Mouse (Mus musculus): ENCODE data around the gene Prkn. TPM values are rescaled to one million over a fixed set of nuclear protein-coding genes. Genes with fewer than 3 reads are reported as not detected.

Gene Prkn
- polyA plus RNA-seq, 1 experiment from 2014 or later, result 2.8 TPM

DNA sequence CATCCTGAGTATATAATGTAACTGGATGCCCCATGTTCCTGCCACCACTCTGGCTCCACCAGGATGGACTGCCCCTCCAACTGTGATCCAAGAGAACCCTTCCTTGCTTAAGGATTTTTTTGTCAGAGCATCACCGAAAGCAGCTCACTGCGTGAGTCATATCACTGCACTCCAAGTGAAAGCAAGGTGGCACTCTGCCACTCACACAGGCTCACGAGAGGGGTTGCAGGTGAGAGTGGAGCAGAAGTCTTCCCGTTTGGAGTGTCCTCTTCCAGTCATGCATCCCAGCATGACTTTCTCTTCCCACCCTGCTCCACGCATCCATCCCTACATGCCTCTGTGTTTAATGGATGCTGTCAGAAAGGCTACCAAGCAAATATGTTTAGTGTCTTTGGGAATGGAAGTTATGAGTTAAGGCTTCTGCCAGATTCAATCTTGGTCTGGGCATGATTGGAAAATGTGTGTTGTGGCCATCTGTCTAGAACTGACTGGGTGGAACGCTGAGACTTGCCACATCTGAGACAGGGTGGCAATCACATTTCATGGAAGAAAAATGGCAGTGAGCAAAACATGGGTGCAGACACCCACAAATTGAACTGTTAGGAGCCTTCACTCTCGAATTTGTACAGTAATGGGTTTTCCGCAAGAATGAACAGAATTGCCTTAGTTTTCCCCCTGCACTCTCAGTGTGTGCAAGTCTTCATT, 778.9 kb downstream of the Prkn start:
- Histone ChIP-seq H3K4me1 (no peaks in the 10 kb centered on the region), H3K4me2 (replicated peaks) (no peak overlapping the region), H3K36me3 (no peaks in the 10 kb centered on the region), H3K27ac (replicated peaks) (no peak overlapping the region), H3K27me3 (no peaks in the 10 kb centered on the region), H3K4me3 (replicated peaks) (no peak overlapping the region), H3K9me3 (replicated peaks) (no peaks in the 10 kb centered on the region), H3K9ac (no peak overlapping the region)
- ATAC-seq (ENCODE audit: insufficient number of reproducible peaks, low FRiP score, low TSS enrichment, low read depth), result no peak
- 73% methylated on average over 8 of the region's 8 CpGs for WGBS

DNA sequence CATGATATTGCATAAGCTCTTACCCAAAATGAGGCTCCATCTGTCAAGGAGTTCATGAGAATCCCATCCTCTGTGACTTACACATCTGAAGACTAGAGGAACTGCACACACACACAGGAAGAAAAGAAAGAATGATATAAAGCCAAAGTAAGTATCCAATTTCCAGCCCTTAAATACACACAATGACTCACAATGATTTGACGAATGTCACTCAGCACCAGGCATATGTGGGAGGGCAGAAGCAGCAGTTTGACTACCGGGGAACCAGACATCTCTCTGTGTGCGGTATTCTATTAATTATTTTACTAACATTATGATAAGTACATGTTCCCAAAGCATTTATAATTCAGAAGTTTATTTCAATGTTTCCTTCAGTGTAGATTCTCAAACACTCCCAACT, 780.6 kb downstream of the Prkn start:
- H3K27me3 ChIP-seq, result no peaks in the 10 kb centered on the region
- no peak overlapping the region for H3K4me3 ChIP-seq (replicated peaks)
- H3K27ac ChIP-seq (replicated peaks), result no peak overlapping the region
- no peak overlapping the region for H3K9ac ChIP-seq
- no peaks in the 10 kb centered on the region for H3K9me3 ChIP-seq (replicated peaks)
- ATAC-seq (ENCODE audit: insufficient number of reproducible peaks, low FRiP score, low TSS enrichment, low read depth), result no peak
- H3K4me1 ChIP-seq, result no peaks in the 10 kb centered on the region
- 67% methylated on average over 3 of the region's 3 CpGs for WGBS
- no peaks in the 10 kb centered on the region for H3K36me3 ChIP-seq
- H3K4me2 ChIP-seq (replicated peaks), result no peak overlapping the region

DNA sequence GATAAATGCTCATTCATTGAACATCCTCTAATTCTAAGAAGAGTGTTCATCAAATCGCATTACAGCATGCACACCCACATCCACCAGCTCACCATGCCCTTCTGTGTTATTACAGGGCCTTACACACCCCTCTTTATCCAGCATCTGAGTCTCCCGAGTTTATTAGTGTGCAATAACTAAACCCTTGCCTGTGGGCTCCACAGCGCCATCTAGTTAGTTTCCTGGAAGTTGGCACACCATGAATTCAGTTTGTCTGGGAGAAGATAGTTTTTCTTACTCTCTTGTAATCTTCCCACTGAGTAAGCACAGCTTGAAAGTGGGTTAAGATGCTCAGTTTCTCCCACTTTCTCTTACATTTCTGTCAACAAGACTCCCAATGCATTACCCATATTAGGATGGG, 781.3 kb downstream of the Prkn start:
- no peak for ATAC-seq (ENCODE audit: insufficient number of reproducible peaks, low FRiP score, low TSS enrichment, low read depth)
- no peak overlapping the region for H3K9ac ChIP-seq
- no peak overlapping the region for H3K4me2 ChIP-seq (replicated peaks)
- H3K9me3 ChIP-seq (replicated peaks), result no peaks in the 10 kb centered on the region
- H3K36me3 ChIP-seq, result no peaks in the 10 kb centered on the region
- H3K4me1 ChIP-seq, result no peaks in the 10 kb centered on the region
- H3K27me3 ChIP-seq, result no peaks in the 10 kb centered on the region
- H3K27ac ChIP-seq (replicated peaks), result no peak overlapping the region
- H3K4me3 ChIP-seq (replicated peaks), result no peak overlapping the region
- WGBS, result 61% methylated on average over 3 of the region's 3 CpGs

DNA sequence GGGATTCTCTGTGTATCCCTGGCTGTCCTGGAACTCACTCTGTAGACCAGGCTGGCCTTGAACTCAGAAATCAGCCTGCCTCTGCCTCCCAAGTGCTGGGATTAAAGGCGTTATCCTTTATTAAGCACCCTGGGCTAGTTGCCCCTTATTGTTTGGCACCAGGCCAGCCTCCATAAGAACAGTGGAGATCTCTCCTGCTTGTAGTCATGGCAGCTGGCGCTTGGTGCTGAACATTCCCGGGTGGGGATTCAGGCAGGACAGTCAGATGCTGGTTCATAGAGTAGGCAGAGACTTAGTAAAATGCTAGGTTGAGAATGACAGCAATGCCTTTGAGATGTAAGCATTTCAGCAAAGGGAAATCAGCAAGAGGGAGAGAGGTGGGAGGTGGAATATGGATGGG, 786.1 kb downstream of the Prkn start:
- ATAC-seq (ENCODE audit: insufficient number of reproducible peaks, low FRiP score, low TSS enrichment, low read depth), result no peak
- Histone ChIP-seq H3K27me3 (no peaks in the 10 kb centered on the region), H3K4me2 (replicated peaks) (no peak overlapping the region), H3K9ac (no peak overlapping the region), H3K4me3 (replicated peaks) (no peak overlapping the region), H3K4me1 (no peaks in the 10 kb centered on the region), H3K9me3 (replicated peaks) (no peaks in the 10 kb centered on the region), H3K27ac (replicated peaks) (no peak overlapping the region), H3K36me3 (no peaks in the 10 kb centered on the region)
- 91% methylated on average over 3 of the region's 3 CpGs for WGBS

DNA sequence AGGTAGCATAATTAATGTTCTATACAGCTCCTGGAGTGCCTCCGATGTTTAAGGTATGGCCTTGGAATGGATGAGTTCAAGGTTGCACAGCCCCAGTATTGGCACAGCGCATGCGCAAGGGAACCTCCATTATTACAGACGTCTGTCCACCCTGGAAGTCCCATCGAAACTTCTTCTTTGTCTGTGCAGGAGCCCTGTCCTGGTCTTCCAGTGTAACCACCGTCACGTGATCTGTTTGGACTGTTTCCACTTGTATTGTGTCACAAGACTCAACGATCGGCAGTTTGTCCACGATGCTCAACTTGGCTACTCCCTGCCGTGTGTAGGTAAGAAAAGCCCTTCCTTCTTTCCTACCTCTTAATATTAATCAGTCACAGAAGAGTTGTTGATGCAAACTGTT, 794.9 kb downstream of the Prkn start:
- Histone ChIP-seq H3K27ac (replicated peaks) (no peak overlapping the region), H3K27me3 (no peaks in the 10 kb centered on the region), H3K9me3 (replicated peaks) (no peaks in the 10 kb centered on the region), H3K36me3 (no peaks in the 10 kb centered on the region), H3K4me2 (replicated peaks) (no peak overlapping the region), H3K4me1 (no peaks in the 10 kb centered on the region), H3K4me3 (replicated peaks) (no peak overlapping the region), H3K9ac (no peak overlapping the region)
- 92% methylated on average over 11 of the region's 11 CpGs for WGBS
- ATAC-seq (ENCODE audit: insufficient number of reproducible peaks, low FRiP score, low TSS enrichment, low read depth), result no peak

DNA sequence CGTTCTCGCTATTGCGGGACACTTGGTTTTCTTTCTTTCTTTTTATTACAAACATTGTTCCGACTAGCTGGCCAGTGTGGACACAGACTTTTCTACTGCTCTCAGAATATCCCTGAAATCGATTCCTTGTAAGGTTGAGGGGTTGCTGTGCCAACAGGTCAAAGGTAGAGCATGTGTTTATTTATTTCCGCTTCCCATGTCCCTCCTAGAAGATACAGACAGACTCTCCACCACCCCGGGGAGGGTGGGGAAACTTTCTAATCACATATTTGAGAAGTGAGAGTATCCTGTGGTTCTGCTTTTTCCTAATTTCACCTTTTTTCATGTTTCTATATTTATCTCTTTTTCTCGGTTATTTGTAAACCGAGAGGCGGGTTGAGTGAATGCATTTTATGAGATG, 797.5 kb downstream of the Prkn start:
- ATAC-seq (ENCODE audit: insufficient number of reproducible peaks, low FRiP score, low TSS enrichment, low read depth), result no peak
- Histone ChIP-seq H3K9me3 (replicated peaks) (no peaks in the 10 kb centered on the region), H3K4me1 (no peaks in the 10 kb centered on the region), H3K27me3 (no peaks in the 10 kb centered on the region), H3K9ac (no peak overlapping the region), H3K4me2 (replicated peaks) (no peak overlapping the region), H3K4me3 (replicated peaks) (no peak overlapping the region), H3K27ac (replicated peaks) (no peak overlapping the region), H3K36me3 (no peaks in the 10 kb centered on the region)
- WGBS, result 78% methylated on average over 10 of the region's 10 CpGs

DNA sequence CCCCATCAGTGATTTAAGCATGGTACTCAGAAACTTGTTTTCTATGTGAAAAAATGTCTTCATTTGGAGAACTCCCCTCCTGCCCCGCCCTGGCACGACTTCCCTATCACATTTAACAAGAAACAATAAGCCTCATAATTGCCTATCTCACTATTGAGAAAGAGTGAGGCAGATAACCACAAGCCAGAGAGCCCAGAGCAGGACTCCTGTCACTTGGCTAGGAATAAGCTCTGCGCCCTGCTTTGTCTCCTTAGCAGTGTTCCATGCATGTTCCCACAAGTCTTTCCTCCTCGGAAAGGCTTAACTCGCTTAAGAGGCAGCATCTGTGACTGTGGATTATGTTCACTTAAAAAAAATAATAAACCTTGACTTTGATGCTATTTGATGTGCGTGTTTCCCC, 798.3 kb downstream of the Prkn start:
- no peak for ATAC-seq (ENCODE audit: insufficient number of reproducible peaks, low FRiP score, low TSS enrichment, low read depth)
- Histone ChIP-seq H3K4me1 (no peaks in the 10 kb centered on the region), H3K36me3 (no peaks in the 10 kb centered on the region)

DNA sequence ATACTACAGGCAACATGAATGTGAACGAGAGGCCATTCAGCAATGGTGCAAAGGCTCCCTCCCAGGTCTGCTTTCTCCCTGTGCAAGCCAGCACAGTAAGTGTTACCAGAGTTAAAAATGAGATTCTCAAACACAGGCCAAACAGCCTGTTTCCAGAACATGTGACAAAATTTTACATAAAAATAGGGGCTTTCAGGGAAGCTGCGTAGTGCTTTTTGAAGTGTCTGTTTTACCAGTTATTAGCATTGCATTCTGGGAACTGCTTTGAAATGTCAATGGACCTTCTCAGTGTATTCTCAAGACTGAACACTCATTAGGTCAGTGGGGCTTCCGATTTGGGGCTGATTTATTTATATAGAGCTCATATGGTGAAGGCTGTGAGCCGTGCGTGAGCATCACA, 799.6 kb downstream of the Prkn start:
- no peak overlapping the region for H3K4me2 ChIP-seq (replicated peaks)
- H3K4me1 ChIP-seq, result no peaks in the 10 kb centered on the region
- no peak for ATAC-seq (ENCODE audit: insufficient number of reproducible peaks, low FRiP score, low TSS enrichment, low read depth)
- no peak overlapping the region for H3K9ac ChIP-seq
- H3K36me3 ChIP-seq, result no peaks in the 10 kb centered on the region
- H3K9me3 ChIP-seq (replicated peaks), result no peaks in the 10 kb centered on the region
- H3K27ac ChIP-seq (replicated peaks), result no peak overlapping the region
- 91% methylated on average over 5 of the region's 5 CpGs for WGBS
- H3K27me3 ChIP-seq, result no peaks in the 10 kb centered on the region
- H3K4me3 ChIP-seq (replicated peaks), result no peak overlapping the region

More for the DNA sequence above, 798.3 kb downstream of the Prkn start:
- 54% methylated on average over 6 of the region's 6 CpGs for WGBS
- Histone ChIP-seq H3K27ac (replicated peaks) (no peak overlapping the region), H3K27me3 (no peaks in the 10 kb centered on the region), H3K4me3 (replicated peaks) (no peak overlapping the region), H3K9ac (no peak overlapping the region), H3K9me3 (replicated peaks) (no peaks in the 10 kb centered on the region), H3K4me2 (replicated peaks) (no peak overlapping the region)

DNA sequence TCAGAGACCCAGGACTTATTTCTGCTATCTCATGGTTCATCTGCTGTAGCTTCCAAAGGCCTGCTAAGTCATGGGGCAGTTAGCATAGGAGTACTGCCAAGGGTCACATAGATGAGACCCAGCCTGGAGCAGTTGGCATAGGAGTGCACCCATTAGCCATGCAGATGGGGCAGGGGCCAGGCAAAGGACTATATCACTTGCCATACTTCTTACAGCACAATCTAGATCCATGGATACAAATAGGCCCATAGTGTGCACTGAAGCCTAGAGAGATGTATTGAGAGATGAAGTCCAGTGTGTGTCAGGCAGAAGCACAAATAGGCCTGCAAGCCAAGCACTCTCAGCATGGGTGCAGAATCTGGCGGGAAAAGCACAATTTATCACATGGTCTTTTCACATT, 802.1 kb downstream of the Prkn start:
- 96% methylated on average over 1 of the region's 1 CpGs for WGBS
- Histone ChIP-seq H3K9ac (no peak overlapping the region), H3K27ac (replicated peaks) (no peak overlapping the region), H3K4me1 (no peaks in the 10 kb centered on the region), H3K4me2 (replicated peaks) (no peak overlapping the region), H3K9me3 (replicated peaks) (no peaks in the 10 kb centered on the region), H3K36me3 (no peaks in the 10 kb centered on the region), H3K4me3 (replicated peaks) (no peak overlapping the region), H3K27me3 (no peaks in the 10 kb centered on the region)
- ATAC-seq (ENCODE audit: insufficient number of reproducible peaks, low FRiP score, low TSS enrichment, low read depth), result no peak

DNA sequence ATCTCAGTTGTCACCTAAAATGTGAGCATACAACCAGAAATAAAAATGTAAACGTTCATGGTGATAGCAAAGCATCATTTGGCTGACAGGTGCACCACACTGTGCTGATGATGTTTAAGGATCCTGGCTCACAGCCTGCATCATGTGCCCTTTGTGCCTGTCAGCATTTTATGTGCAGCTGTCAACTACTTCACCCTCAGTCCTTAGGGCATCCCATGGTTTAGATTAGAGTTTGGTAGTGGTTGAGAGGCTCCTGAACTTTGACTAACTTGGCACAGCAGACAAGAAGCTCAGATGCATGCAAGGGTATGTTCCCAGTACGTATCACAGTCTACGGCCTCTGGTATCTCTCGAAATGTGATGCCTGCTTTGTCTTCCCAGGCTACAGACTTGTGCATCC, 803.8 kb downstream of the Prkn start:
- WGBS, result 70% methylated on average over 4 of the region's 4 CpGs
- no peaks in the 10 kb centered on the region for H3K27me3 ChIP-seq
- no peaks in the 10 kb centered on the region for H3K36me3 ChIP-seq
- no peak overlapping the region for H3K4me3 ChIP-seq (replicated peaks)
- no peak for ATAC-seq (ENCODE audit: insufficient number of reproducible peaks, low FRiP score, low TSS enrichment, low read depth)
- H3K9me3 ChIP-seq (replicated peaks), result no peaks in the 10 kb centered on the region
- no peak overlapping the region for H3K27ac ChIP-seq (replicated peaks)
- no peak overlapping the region for H3K9ac ChIP-seq
- no peaks in the 10 kb centered on the region for H3K4me1 ChIP-seq
- no peak overlapping the region for H3K4me2 ChIP-seq (replicated peaks)

DNA sequence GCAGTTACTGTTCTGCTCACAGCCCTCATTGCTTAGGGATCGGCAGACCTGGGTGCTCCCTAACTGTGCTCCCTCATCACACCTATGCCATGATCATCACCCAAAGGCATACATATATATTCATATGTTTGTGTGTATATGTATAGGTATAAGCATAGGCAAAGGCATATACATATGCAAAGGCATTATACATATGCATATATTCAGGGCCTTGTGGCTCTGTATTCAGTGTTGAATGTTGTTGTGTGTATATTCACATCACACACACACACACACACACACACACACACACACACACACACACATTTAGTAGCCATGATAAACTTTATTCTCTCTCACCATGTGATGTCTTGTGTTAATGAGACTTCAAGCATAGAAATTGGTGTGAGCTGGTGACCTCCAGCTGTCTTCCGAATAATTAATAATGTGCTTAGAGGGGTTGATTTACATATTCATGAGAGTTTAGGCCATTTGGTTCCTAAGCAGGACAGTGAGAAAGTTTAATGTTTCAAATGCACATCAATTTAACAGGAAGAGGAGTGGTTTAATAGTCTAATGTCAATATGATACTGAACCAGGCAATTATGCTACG, 804.8 kb downstream of the Prkn start:
- no peak overlapping the region for H3K4me3 ChIP-seq (replicated peaks)

DNA sequence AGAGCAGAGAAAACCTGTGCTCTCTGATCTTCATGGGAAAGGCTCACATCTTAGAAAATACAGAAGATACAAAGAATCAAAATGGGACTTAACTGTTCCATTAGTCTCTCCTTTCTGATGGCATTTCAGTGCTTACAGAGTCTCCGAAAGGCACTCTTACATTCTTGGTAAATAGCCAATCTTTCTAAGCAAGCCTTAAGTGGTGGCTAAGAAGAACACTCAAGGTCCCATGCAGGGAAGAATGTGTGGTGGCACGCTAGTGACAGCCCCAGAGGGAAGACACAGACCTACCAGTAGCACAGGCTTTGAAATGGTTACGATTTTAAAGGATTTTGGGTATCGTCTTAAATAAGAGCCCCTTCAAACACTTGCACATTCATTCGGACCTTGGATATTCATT, 816.2 kb downstream of the Prkn start:
- no peak overlapping the region for H3K4me2 ChIP-seq (replicated peaks)
- H3K27ac ChIP-seq (replicated peaks), result no peak overlapping the region
- no peak overlapping the region for H3K4me3 ChIP-seq (replicated peaks)
- no peaks in the 10 kb centered on the region for H3K4me1 ChIP-seq
- no peaks in the 10 kb centered on the region for H3K36me3 ChIP-seq
- no peak overlapping the region for H3K9ac ChIP-seq
- no peaks in the 10 kb centered on the region for H3K27me3 ChIP-seq
- no peak for ATAC-seq (ENCODE audit: insufficient number of reproducible peaks, low FRiP score, low TSS enrichment, low read depth)
- no peaks in the 10 kb centered on the region for H3K9me3 ChIP-seq (replicated peaks)
- WGBS, result 69% methylated on average over 5 of the region's 5 CpGs

More for the DNA sequence above, 804.8 kb downstream of the Prkn start:
- H3K9ac ChIP-seq, result no peak overlapping the region
- H3K4me1 ChIP-seq, result no peaks in the 10 kb centered on the region
- H3K36me3 ChIP-seq, result no peaks in the 10 kb centered on the region
- no peak overlapping the region for H3K27ac ChIP-seq (replicated peaks)
- no peaks in the 10 kb centered on the region for H3K9me3 ChIP-seq (replicated peaks)
- no peaks in the 10 kb centered on the region for H3K27me3 ChIP-seq
- 86% methylated on average over 3 of the region's 3 CpGs for WGBS
- H3K4me2 ChIP-seq (replicated peaks), result no peak overlapping the region
- ATAC-seq (ENCODE audit: insufficient number of reproducible peaks, low FRiP score, low TSS enrichment, low read depth), result no peak
